Mouse (Mus musculus): ENCODE data around the gene Col6a2. TPM values are rescaled to one million over a fixed set of nuclear protein-coding genes. Genes with fewer than 3 reads are reported as not detected.

Gene Col6a2
- 0.02 and 0.05 TPM in 2 replicates for polyA plus RNA-seq (2012)

DNA sequence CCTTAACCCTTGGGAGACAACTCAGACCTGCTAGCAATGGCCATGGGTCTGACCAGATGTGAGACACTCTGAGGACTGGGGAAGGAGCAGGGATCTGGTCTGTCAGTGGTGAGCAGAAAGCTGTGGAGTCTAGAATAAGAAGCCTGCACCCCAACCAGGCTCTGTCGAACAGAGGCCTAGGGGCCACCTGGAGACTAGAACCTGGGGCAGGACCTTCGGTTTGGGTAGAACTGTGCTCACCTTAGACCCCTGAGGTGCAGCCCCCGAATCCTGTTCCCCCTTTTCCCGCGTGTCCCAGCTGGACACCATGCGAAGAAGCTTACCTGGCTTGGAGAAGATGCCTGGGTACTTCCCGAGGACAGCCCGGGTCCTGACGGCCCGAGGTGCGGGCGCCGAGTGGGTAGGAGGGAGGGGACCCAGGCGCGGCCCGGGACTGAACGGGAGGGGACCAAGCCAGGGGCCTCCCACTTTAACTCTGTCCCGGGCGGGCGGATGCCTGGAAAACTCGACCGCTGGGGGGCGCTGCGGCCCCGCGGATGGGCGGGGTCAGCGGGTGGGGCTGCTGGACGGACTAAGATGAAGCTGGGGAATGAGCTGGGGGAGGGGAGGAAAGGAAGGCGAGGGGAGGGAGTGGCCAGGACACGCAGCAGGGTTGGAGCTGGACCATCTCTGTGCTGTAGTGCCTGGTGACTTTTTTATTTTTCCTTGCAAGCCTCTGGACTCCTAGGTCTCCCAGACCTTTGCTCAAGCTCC is at the start of gene Col6a2:
Gene Col6a2, minus strand, starts transcription at position 703 of the 753 bp plus-strand sequence.

DNA sequence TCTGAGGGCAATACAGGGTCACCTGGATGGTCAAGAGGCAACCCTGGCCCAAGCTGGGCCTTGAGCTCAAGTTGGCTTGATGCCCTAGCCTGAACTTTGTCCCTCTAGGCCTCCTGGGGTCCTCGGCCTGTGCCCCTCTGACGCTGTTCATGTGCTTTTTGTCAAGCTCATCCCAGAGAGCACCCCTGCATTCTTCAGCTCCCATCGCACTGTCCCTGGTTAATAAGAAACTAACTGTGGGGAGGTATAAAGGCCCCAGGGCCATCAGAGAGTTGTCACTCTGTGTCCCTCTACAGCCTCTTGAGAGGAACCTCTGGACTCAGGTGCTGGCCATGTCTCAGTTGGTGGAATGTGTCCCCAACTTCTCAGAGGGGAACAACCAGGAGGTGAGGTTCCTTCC is 48.1 kb downstream of the Col6a2 start, which contains the start of gene Ftcd:
Gene Ftcd, plus strand, starts transcription at position 275 of the 400 bp plus-strand sequence.

GRCm38 (mm10) chr10:76561972-76562371 is 61.5 kb downstream of the Col6a2 start, which contains the start of gene Spatc1l:
Gene Spatc1l (plus strand): TSS chr10:76562272.

Other genes starting within 250 kb of the Col6a2 start
- gene AC141477.1, start 183.2 kb downstream of the Col6a2 start, polyA plus RNA-seq (2012): not detected in 2 replicates
- 47.7 and 65.0 TPM in 2 replicates for gene Pcnt, start 180.8 kb downstream of the Col6a2 start, polyA plus RNA-seq (2012)
- not detected in 2 replicates for gene 2610028H24Rik, start 174.5 kb downstream of the Col6a2 start, polyA plus RNA-seq (2012)
- 23.3 and 33.0 TPM in 2 replicates for gene Mcm3ap, start 154.7 kb downstream of the Col6a2 start, polyA plus RNA-seq (2012)
- 0.60 and 0.83 TPM in 2 replicates for gene Ybey, start 154.5 kb downstream of the Col6a2 start, polyA plus RNA-seq (2012)
- 7.1 and 7.8 TPM in 2 replicates for gene Lss, start 92.0 kb downstream of the Col6a2 start, polyA plus RNA-seq (2012)
- not detected in 2 replicates for gene Spatc1l, start 61.4 kb downstream of the Col6a2 start, polyA plus RNA-seq (2012)
- gene Ftcd, start 48.0 kb downstream of the Col6a2 start, polyA plus RNA-seq (2012): not detected in 2 replicates
- 0.05 TPM in 1 of 2 replicates, not detected in the other for gene Col6a1, start 102.5 kb upstream of the Col6a2 start, polyA plus RNA-seq (2012)